Mouse (Mus musculus): ENCODE measurements around the gene Ddhd1. TPM values are rescaled to one million over a fixed set of nuclear protein-coding genes. Genes with fewer than 3 reads are reported as not detected.

Ddhd1 gene
- total and polyA plus RNA-seq, 3 experiments: 7.8 to 18.4 (median 12.7) TPM

DNA sequence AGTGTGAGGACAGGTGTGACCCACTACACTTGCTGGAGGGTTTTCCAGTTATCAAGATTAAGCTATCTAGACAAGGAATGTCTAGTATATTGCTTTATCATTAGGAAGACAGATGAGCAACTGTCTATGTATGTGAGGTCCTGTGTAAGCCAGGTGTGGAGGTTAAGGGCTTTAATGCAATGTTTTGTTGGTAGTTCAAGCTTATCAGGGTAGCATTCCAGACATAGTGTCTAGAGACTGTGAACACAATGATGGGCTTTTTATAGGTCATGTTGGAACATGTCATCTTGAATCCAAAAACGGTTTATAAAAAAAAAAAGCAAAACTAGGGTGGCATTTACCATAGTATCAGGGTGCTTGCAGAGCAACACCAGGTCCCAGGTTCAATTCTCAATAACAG is 28.0 kb downstream of the Ddhd1 start:
- Histone ChIP-seq H3K4me1 (ENCODE audit: control insufficient read depth in 1 of 2, insufficient read depth in 2 of 2) (peaks cover 0 to 25% of the 10 kb centered on the region in 2 experiments; a peak in 2 of 4 replicates), H3K27ac (ENCODE audit: insufficient read depth, low read depth) (no peak overlapping the region), H3K36me3 (replicated peaks in 1 of 2; ENCODE audit: control insufficient read depth in 1 of 2, insufficient read depth in 1 of 2, low read length in 1 of 2) (peaks cover 0 to 25% of the 10 kb centered on the region in 2 experiments), H3K4me3 (replicated peaks in 1 of 3; ENCODE audit: low read depth in 2 of 3, low read length in 2 of 3, poor library complexity in 1 of 3) (no peak overlapping the region), H3K79me2 (replicated peaks; ENCODE audit: control insufficient read depth, extremely low read depth, insufficient read depth, poor library complexity, severe bottlenecking) (no peaks in the 10 kb centered on the region), H3K9ac (ENCODE audit: insufficient read depth, low read depth) (no peak overlapping the region), H3K27me3 (replicated peaks) (no peaks in the 10 kb centered on the region), H3K4me2 (ENCODE audit: insufficient read depth, low read depth, poor library complexity, severe bottlenecking) (no peak overlapping the region), H3K9me3 (replicated peaks; ENCODE audit: low read length) (no peaks in the 10 kb centered on the region)
- in situ Hi-C loops (cut with MboI; ENCODE audit: low pct_ligation_motif_present, low pct_unique_long_range_greater_than_20kb, low sequenced_read_pairs) (no loop called here), dilution Hi-C loops (cut with MboI; ENCODE audit: extremely low pct_ligation_motif_present, extremely low pct_unique_long_range_greater_than_20kb, low sequenced_read_pairs) (no loop called here)
- no peak for TF ChIP-seq ZNF384 (IDR thresholded peaks at IDR 0.05; ENCODE audit: low read depth, low read length)
- DNase-seq (ENCODE audit: extremely low read depth): no peak

DNA sequence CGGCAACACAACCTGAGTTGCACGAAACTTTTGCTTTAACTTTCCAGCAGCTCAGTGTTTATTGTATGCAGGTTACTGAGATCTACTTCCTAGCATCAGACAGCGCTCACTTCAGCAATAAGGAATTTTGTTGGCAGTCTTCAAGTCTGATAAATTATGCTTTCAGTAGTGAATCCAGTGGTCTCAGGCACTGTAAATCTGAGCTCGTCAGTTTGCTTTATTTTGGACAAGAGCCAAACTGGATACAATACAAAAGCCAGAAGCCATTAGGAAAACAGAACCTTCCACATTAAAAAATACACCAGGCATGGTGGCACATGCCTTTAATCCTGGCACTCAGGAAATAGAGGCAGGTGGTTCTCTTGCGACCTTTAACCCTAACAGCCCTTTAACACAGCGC is 39.6 kb downstream of the Ddhd1 start:
- DNase-seq (ENCODE audit: extremely low read depth): no peak
- Histone ChIP-seq H3K79me2 (replicated peaks; ENCODE audit: control insufficient read depth, extremely low read depth, insufficient read depth, poor library complexity, severe bottlenecking) (no peaks in the 10 kb centered on the region; the same call in 1 of the 2 replicates), H3K27ac (ENCODE audit: insufficient read depth, low read depth) (no peak overlapping the region), H3K9me3 (replicated peaks; ENCODE audit: low read length) (no peaks in the 10 kb centered on the region), H3K27me3 (replicated peaks) (no peaks in the 10 kb centered on the region), H3K4me3 (replicated peaks in 1 of 3; ENCODE audit: low read depth in 2 of 3, low read length in 2 of 3, poor library complexity in 1 of 3) (no peak overlapping the region), H3K4me1 (ENCODE audit: control insufficient read depth in 1 of 2, insufficient read depth in 2 of 2) (no peaks in the 10 kb centered on the region), H3K36me3 (replicated peaks in 1 of 2; ENCODE audit: control insufficient read depth in 1 of 2, insufficient read depth in 1 of 2, low read length in 1 of 2) (peaks cover 17 to 69% of the 10 kb centered on the region in 2 experiments), H3K4me2 (ENCODE audit: insufficient read depth, low read depth, poor library complexity, severe bottlenecking) (no peak overlapping the region), H3K9ac (ENCODE audit: insufficient read depth, low read depth) (no peak overlapping the region)
- TF ChIP-seq KAT2A (IDR thresholded peaks at IDR 0.05; ENCODE audit: insufficient replicate concordance, low read length) (no peak), BHLHE40 (IDR thresholded peaks at IDR 0.05; ENCODE audit: low read depth, low read length) (no peak), MEF2A (IDR thresholded peaks at IDR 0.05; ENCODE audit: borderline replicate concordance, low read depth, low read length) (no peak), MAZ (IDR thresholded peaks at IDR 0.05; ENCODE audit: low read depth, low read length) (no peak)
- dilution Hi-C loops (cut with MboI; ENCODE audit: extremely low pct_ligation_motif_present, extremely low pct_unique_long_range_greater_than_20kb, low sequenced_read_pairs) (no loop called here), in situ Hi-C loops (cut with MboI; ENCODE audit: low pct_ligation_motif_present, low pct_unique_long_range_greater_than_20kb, low sequenced_read_pairs) (no loop called here)

DNA sequence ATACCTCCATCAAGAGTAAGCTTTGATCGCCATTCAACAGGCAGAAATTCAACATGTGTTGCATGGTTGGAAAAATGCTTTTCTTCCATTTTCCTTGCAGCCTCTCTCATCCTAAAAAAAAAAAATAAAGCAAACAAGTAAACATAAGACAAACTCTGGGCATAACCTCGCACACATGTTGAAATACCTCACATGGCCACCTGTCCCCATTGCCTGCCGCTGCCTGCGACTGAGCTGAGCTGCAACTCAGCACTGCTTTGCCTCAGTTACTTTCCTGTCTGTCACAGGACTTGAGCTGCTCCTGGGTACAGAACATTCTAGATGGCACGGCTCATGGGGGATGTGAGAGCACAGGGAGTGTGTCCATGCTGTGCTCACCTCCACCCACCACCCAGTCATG is 41.4 kb downstream of the Ddhd1 start:
- no peaks in the 10 kb centered on the region; the same call in 1 of the 2 replicates for H3K79me2 ChIP-seq (replicated peaks; ENCODE audit: control insufficient read depth, extremely low read depth, insufficient read depth, poor library complexity, severe bottlenecking)
- H3K4me1 ChIP-seq (ENCODE audit: control insufficient read depth in 1 of 2, insufficient read depth in 2 of 2): no peaks in the 10 kb centered on the region
- no peaks in the 10 kb centered on the region for H3K27me3 ChIP-seq (replicated peaks)
- no peak for TF ChIP-seq SIN3A (IDR thresholded peaks at IDR 0.05; ENCODE audit: low read length)
- TF ChIP-seq NELFE (IDR thresholded peaks at IDR 0.05; ENCODE audit: low read depth, low read length): no peak
- no peak for TF ChIP-seq ZMIZ1 (IDR thresholded peaks at IDR 0.05; ENCODE audit: low read depth, low read length)
- no peak for TF ChIP-seq KAT2A (IDR thresholded peaks at IDR 0.05; ENCODE audit: insufficient replicate concordance, low read length)
- no peak for TF ChIP-seq CHD2 (IDR thresholded peaks at IDR 0.05; ENCODE audit: low read length)
- TF ChIP-seq ZC3H11A (IDR thresholded peaks at IDR 0.05; ENCODE audit: low read depth, low read length): no peak
- TF ChIP-seq CTCF (conservative IDR thresholded peaks at IDR 0.05 in 1 of 2, IDR thresholded peaks at IDR 0.05 in 1 of 2; ENCODE audit: low read depth in 2 of 2, low read length in 2 of 2): no peak
- TF ChIP-seq TBP (conservative IDR thresholded peaks at IDR 0.05; ENCODE audit: low read depth, low read length): no peak
- no peak for TF ChIP-seq ZNF384 (IDR thresholded peaks at IDR 0.05; ENCODE audit: low read depth, low read length)
- no peak for TF ChIP-seq MXI1 (IDR thresholded peaks at IDR 0.05; ENCODE audit: low read depth, low read length)
- no peak for TF ChIP-seq TCF12 (IDR thresholded peaks at IDR 0.05; ENCODE audit: low read depth, low read length)
- no peak for TF ChIP-seq MEF2A (IDR thresholded peaks at IDR 0.05; ENCODE audit: borderline replicate concordance, low read depth, low read length)
- no peak for TF ChIP-seq MAZ (IDR thresholded peaks at IDR 0.05; ENCODE audit: low read depth, low read length)
- no peak for TF ChIP-seq RCOR1 (conservative IDR thresholded peaks at IDR 0.05; ENCODE audit: low read depth, low read length)
- in situ Hi-C loops (cut with MboI; ENCODE audit: low pct_ligation_motif_present, low pct_unique_long_range_greater_than_20kb, low sequenced_read_pairs): no loop called here
- no peak overlapping the region for H3K4me3 ChIP-seq (replicated peaks in 1 of 3; ENCODE audit: low read depth in 2 of 3, low read length in 2 of 3, poor library complexity in 1 of 3)
- dilution Hi-C loops (cut with MboI; ENCODE audit: extremely low pct_ligation_motif_present, extremely low pct_unique_long_range_greater_than_20kb, low sequenced_read_pairs): no loop called here
- no peak overlapping the region for H3K9ac ChIP-seq (ENCODE audit: insufficient read depth, low read depth)
- no peak overlapping the region for H3K27ac ChIP-seq (ENCODE audit: insufficient read depth, low read depth)
- no peaks in the 10 kb centered on the region for H3K9me3 ChIP-seq (replicated peaks; ENCODE audit: low read length)
- DNase-seq (ENCODE audit: extremely low read depth): no peak
- H3K36me3 ChIP-seq (replicated peaks in 1 of 2; ENCODE audit: control insufficient read depth in 1 of 2, insufficient read depth in 1 of 2, low read length in 1 of 2): peaks cover 20 to 78% of the 10 kb centered on the region in 2 experiments
- H3K4me2 ChIP-seq (ENCODE audit: insufficient read depth, low read depth, poor library complexity, severe bottlenecking): no peak overlapping the region

Data from CH12.LX (cell line).